Mouse (Mus musculus) cortical plate, adult 2 months (tissue): Measurements from ENCODE around the gene Ski. TPM values are rescaled to one million over a fixed set of nuclear protein-coding genes. Genes with fewer than 3 reads are reported as not detected.

Experiments used
- H3K27ac ChIP-seq: fragments of 200-500 bp; 2 replicates; pipeline ENCODE4 v1.5.1; 2012; ENCODE audit warnings: low read length, control low read depth, inconsistent platforms; ENCODE audit not compliant: insufficient read depth
- H3K4me1 ChIP-seq: fragments of 200-500 bp; 2 replicates; pipeline ENCODE4 v1.6.1; 2011; ENCODE audit warnings: low read length; ENCODE audit not compliant: control insufficient read depth, insufficient read depth
- H3K4me3 ChIP-seq: fragments of 200-500 bp; 2 replicates; pipeline ENCODE4 v1.5.1; 2011; ENCODE audit warnings: mild to moderate bottlenecking, low read length, control low read depth; ENCODE audit not compliant: insufficient read depth
- CTCF ChIP-seq: fragments of 200-500 bp; IDR thresholded peaks from 2 replicates; pipeline ENCODE4 v1.5.1; 2011; ENCODE audit warnings: mild to moderate bottlenecking, control low read depth, low read length; ENCODE audit not compliant: insufficient read depth; ENCODE audit errors: extremely low read depth
- POLR2A ChIP-seq: fragments of 200-500 bp; IDR thresholded peaks from 2 replicates; pipeline ENCODE4 v1.6.1; 2011; ENCODE audit warnings: mild to moderate bottlenecking, low read length, control low read depth; ENCODE audit not compliant: insufficient read depth; ENCODE audit errors: extremely low read depth
- polyA plus RNA-seq: library from polyadenylated mRNA; depleted of rRNA; stranded (reverse); fragments of >200 nt; gene quantifications from 2 replicates; pipeline ENCODE4 v1.2.3, GENCODE M21; 2012

Ski gene
- polyA plus RNA-seq, 1 experiment, result 70.3 TPM

DNA sequence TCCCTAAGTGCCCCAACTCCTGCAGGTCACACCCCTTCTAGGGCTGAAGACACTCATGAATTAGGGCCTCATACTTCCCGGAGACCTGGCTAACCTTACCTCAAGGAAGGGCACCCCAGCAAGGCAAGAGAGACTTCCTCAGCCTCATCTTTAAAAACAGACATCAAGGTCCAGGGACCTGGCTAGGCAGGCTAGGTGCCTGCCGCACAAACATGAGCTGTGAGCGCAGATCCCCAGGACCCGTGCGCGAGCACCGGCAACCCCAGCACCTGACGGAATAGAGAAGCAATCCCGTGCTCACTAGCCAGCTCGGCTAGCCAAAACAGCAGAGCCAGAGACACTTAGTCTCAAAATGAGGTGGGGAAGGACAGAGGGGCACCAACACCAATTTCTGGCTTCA is 7.6 kb downstream of the Ski start:
- no peak overlapping the region; the same call in 1 of the 2 replicates for H3K27ac ChIP-seq

DNA sequence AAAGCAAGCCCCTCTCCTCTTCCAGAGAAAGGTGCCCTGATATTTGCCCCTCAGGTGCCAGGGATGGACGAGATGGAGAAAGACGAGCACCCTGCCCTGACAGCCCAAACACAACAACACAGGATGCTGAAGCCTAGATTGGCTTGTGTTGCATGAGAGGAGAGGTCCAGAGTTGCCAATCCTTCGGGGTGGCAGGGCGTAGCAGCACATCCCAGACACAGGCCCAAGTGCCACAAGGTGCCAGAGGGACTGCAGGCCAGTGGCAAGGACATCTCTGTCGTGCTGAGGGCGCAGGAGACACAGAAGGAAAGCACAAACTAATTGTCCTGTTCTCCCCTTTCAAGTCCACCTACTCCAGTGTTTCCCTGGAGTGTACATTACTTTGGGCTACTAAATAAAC is 8.2 kb downstream of the Ski start:
- Histone ChIP-seq H3K4me1 (peaks cover 41% of the 10 kb centered on the region), H3K27ac (no peak overlapping the region), H3K4me3 (no peak overlapping the region)
- TF ChIP-seq POLR2A (no peak), CTCF (no peak)

More for the DNA sequence above, 7.6 kb downstream of the Ski start:
- H3K4me3 ChIP-seq, result no peak overlapping the region
- H3K4me1 ChIP-seq, result peaks cover 44% of the 10 kb centered on the region
- TF ChIP-seq POLR2A, result no peak
- no peak for TF ChIP-seq CTCF

- TF ChIP-seq CTCF, result no peak
- TF ChIP-seq POLR2A, result no peak
- Histone ChIP-seq H3K4me3 (no peak overlapping the region), H3K27ac (no peak overlapping the region), H3K4me1 (peaks cover 42% of the 10 kb centered on the region)
These were observed 8.7 kb downstream of the Ski start for GRCm38 (mm10) chr4:155213752-155214054.

DNA sequence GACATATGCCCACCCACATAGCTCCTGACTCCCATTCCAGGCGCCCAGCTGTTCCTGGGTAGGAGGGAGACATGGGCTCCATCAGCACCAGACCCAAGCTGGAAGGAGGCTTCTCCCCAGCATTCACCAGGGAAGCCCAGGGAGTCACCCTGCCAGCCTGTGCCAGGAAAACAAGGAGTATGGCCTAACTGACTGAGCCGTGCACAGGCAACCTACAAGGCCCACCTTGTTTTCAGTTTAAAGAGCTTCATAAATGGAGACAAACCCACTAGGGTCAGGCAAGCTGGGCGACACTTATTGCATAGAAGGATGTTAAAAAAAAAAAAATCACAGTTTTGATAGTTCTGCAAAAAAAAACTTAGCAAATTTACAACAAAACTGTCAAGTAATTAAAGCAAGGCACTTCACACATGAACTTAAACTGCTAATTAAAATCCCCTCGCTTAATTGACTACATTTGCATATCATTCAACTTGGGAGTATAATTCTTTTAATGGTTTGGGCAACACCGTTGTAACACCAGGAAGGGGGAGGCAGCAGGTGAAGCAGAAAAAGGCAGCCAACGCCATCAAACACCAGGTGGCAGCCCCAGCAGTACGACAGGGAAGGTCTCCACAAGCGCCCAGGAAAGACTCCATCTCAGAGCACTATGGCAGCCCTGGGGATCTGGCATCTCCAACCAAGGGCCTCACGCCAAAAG is 9.2 kb downstream of the Ski start:
- Histone ChIP-seq H3K27ac (no peak overlapping the region), H3K4me3 (no peak overlapping the region), H3K4me1 (peaks cover 43% of the 10 kb centered on the region)
- TF ChIP-seq CTCF (no peak), POLR2A (no peak)

DNA sequence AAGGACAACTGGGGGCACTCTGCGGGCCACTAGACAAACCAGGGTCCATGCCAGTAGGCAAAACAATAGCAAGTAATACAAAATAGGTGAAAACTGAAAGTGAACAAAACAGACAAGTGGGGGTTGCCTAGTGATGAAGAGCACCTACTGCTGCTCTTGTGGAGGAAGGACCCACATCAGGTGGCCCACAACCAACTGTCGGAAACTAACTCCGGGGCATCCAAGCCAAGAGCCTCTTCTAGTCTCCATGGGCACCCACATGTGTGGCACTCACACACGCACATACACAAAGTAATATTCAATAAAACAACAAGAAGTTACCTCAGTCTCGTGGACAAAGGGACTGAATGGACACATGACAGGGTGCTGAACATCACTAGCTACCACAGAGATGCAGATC is 12.9 kb downstream of the Ski start:
- Histone ChIP-seq H3K4me3 (no peak overlapping the region), H3K4me1 (peaks cover 37% of the 10 kb centered on the region), H3K27ac (no peak overlapping the region)
- no peak for TF ChIP-seq POLR2A
- TF ChIP-seq CTCF, result no peak

DNA sequence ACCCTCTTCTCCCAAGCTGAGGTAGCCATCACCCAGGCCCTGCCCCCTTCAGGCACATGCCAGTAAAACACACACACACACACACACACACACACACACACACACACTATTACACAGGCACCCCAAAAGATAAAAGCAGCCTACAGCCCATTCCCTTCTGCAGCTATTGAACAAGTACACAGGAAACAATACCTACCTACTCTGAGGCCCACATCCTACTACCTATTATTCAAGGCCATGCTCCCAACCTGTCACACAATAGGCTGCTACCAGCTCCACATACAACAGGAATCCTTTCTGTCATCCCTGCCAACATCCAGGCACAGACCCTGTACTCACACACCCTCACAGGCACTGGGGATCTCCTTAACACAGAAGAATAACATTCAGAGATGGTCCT is 13.3 kb downstream of the Ski start:
- no peak overlapping the region for H3K27ac ChIP-seq

GRCm38 (mm10) chr4:155208613-155209012 is 13.8 kb downstream of the Ski start:
- TF ChIP-seq CTCF, result no peak
- no peak for TF ChIP-seq POLR2A
- H3K4me1 ChIP-seq, result peaks cover 29% of the 10 kb centered on the region
- H3K4me3 ChIP-seq, result no peak overlapping the region
- no peak overlapping the region for H3K27ac ChIP-seq

More for the DNA sequence above, 13.3 kb downstream of the Ski start:
- no peak for TF ChIP-seq POLR2A
- TF ChIP-seq CTCF, result no peak
- H3K4me3 ChIP-seq, result no peak overlapping the region
- peaks cover 34% of the 10 kb centered on the region for H3K4me1 ChIP-seq

GRCm38 (mm10) chr4:155207841-155208240 is 14.6 kb downstream of the Ski start:
- no peak for TF ChIP-seq POLR2A
- TF ChIP-seq CTCF, result no peak
- Histone ChIP-seq H3K4me3 (no peak overlapping the region), H3K27ac (no peak overlapping the region), H3K4me1 (peaks cover 32% of the 10 kb centered on the region)

DNA sequence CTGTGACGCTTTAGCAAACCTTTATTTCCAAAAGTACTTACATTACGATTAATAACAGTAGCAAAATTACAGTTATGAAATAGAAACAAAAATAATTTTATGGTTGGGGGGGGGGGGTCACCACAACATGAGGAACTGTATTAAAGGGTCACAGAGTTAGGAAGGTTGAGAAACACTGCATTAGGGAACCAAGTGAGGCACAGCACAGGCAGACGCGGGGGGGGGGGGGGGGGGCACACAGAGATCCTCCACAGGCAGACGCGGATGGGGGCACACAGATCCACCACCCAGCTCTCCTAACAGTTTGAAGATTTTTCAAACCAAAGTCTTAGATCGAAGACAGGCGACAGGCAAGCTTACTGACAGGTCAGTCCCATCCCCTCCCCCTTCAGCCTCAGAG is 15.9 kb downstream of the Ski start:
- Histone ChIP-seq H3K4me1 (peaks cover 35% of the 10 kb centered on the region), H3K4me3 (no peak overlapping the region), H3K27ac (no peak overlapping the region)
- TF ChIP-seq CTCF (no peak), POLR2A (no peak)

DNA sequence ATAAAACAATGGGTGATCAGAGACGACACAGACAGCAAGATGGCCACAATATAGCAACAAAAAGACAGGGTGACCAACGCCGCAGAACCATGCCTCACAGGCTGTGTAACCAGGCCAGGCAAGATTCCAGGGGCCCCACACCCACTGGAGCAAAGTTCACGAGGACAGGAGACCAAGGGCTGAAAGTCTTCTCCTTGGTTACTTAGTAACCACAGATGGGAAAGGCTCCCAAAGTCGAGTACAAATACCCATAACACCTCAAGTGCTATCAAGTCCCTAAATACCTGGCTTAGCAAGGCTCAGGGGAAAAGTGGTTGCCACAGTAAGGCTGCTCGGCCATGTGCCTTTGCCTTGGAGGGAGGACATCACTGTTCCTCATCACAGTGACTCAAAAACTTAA is 16.5 kb downstream of the Ski start:
- TF ChIP-seq POLR2A, result no peak
- no peak for TF ChIP-seq CTCF
- H3K4me3 ChIP-seq, result no peak overlapping the region
- no peak overlapping the region for H3K27ac ChIP-seq
- peaks cover 41% of the 10 kb centered on the region for H3K4me1 ChIP-seq
